Mouse (Mus musculus) urinary bladder, postnatal 0 days (tissue): ENCODE measurements around the gene Taf4. TPM values are rescaled to one million over a fixed set of nuclear protein-coding genes. Genes with fewer than 3 reads are reported as not detected.

Experiments
- polyA plus RNA-seq: library from polyadenylated mRNA; unstranded; fragments of >200 nt; fragmentation: Nextera tagmentation; extraction: Ambion mirVana; gene quantifications from 2 replicates; pipeline ENCODE4 v1.2.1, GENCODE M21; 2015

Gene Taf4
- polyA plus RNA-seq: 1.7 and 1.8 TPM in 2 replicates

DNA sequence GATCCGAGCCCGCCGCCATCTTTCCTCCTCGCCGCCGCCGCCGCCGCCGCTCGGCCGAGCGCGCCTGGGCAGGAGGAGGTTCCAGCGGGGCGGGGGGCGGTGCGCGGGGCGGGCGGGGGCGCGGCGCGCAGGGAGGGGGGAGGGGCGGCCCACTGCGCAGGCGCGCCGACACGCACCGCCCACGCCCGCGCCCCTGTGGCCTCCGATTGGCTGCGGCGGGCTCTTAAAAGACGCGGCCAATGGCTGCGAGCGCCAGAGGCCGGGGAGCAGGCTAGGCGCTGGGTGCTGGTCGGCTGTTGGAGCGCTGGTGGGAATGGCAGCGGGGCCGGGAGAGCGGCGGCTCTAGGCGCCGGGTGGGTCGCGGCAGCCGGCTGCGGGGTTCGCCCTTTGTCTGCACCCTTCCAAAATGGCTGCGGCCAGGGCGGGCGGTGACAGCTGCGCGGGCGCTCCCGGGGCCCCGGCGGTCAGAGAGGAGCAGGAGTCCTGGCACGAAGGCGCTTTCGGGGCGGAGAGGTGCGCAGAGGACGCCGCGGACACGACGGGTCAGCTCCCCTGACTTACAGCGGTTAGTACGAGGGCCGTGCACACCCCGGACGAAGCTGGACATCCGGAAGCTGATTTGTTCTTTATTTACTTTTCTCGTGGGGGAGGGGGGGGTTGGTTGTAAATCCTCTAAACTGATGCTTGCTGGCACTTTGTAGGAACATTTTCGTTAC, at the start of gene Taf4:
Gene Taf4, minus strand, starts transcription at position 19 of the 716 bp plus-strand sequence.

DNA sequence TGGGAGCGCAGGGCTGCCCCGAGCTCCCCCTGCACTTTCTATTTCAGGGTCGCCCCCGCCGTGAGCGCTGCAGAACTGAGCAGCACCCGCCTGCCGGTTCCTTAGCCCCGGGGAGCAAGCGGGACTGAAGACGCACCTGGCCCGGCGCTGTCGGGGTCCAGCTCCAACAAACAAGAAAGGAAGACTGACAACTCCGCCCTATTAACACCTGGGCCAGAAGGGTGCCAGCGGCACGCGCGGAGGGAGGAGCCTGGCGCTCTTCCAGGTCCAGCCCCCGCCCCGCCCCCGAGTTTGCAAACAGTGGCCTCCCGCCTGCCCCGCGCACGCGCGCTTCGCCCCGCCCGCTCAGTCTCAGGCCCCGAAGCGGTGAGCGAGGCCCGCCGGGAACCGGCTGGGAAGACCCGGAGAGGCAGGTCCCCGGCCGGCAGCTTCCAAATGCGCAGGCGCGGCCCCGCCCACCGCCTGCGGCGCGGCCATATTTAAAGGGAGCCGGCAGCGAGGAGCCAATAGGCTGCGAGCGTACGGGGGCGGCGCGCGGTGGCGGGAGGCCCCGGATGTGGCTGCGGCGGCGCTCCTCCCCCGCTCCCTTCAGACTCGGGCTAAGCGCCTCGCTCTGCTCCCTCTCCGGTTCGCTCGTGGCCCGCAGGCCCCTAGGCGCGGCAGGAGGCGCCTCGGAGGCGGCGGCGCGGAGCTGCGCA, 48.1 kb upstream of the Taf4 start, which contains the start of gene Lsm14b:
Gene Lsm14b, plus strand, starts transcription at position 587 of the 698 bp plus-strand sequence.

Other genes starting within 250 kb of the Taf4 start
- gene Lsm14b, start 48.3 kb upstream of the Taf4 start, polyA plus RNA-seq: 6.0 and 6.3 TPM in 2 replicates
- 418 and 423 TPM in 2 replicates for gene Psma7, start 65.8 kb upstream of the Taf4 start, polyA plus RNA-seq
- 1.5 and 1.6 TPM in 2 replicates for gene Ss18l1, start 65.9 kb upstream of the Taf4 start, polyA plus RNA-seq
- 16.4 and 17.0 TPM in 2 replicates for gene Mtg2, start 93.9 kb upstream of the Taf4 start, polyA plus RNA-seq
- 0.23 and 0.46 TPM in 2 replicates for gene Hrh3, start 127.8 kb upstream of the Taf4 start, polyA plus RNA-seq
- 66.3 and 70.3 TPM in 2 replicates for gene Osbpl2, start 142.7 kb upstream of the Taf4 start, polyA plus RNA-seq
- 132 and 134 TPM in 2 replicates for gene Adrm1, start 194.8 kb upstream of the Taf4 start, polyA plus RNA-seq
- 35.1 and 36.7 TPM in 2 replicates for gene Lama5, start 249.2 kb upstream of the Taf4 start, polyA plus RNA-seq